Mouse (Mus musculus) layer of hippocampus, adult 8-10 months (tissue): ENCODE measurements at regions not wholly inside any gene's neighbourhood (a gene's known extent, or its start where the extent isn't known, plus 50 kb on each side); places are given as distances from the start of the nearest gene placed in this dataset.
"Not testable (repeated sequence)": the region's sequence is repeated elsewhere in the genome, so short reads cannot be mapped to it uniquely, and the experiment has no call there.

Experiments used
- DNase-seq, 2 experiments: peaks; one replicate each; pipeline ENCODE4 v3.0.0; 2022; ENCODE audit warnings: low spot score in 2 of 2

GRCm38 (mm10) chr17:84844950-84845349, 54.4 kb upstream of the Lrpprc start:
- DNase-seq = no peak

GRCm38 (mm10) chr17:84846141-84846540, 55.6 kb upstream of the Lrpprc start:
- no peak for DNase-seq

GRCm38 (mm10) chr17:84848385-84849030, 57.9 kb upstream of the Lrpprc start:
- DNase-seq = no peak

- peak in 1 of 2 experiments; percentile 21 for DNase-seq
These were observed 58.4 kb upstream of the Lrpprc start for GRCm38 (mm10) chr17:84849031-84849405.

- no peak for DNase-seq
These were observed 59.9 kb upstream of the Lrpprc start for GRCm38 (mm10) chr17:84850464-84850863.

GRCm38 (mm10) chr17:84850893-84851292, 60.3 kb upstream of the Lrpprc start:
- DNase-seq = no peak

GRCm38 (mm10) chr17:84856971-84857370, 66.4 kb upstream of the Lrpprc start:
- DNase-seq = no peak

GRCm38 (mm10) chr17:84858830-84859229, 68.2 kb upstream of the Lrpprc start:
- DNase-seq = no peak

- no peak for DNase-seq
These were observed 69.3 kb upstream of the Lrpprc start for GRCm38 (mm10) chr17:84859916-84860315.

- DNase-seq = no peak
These were observed 70.2 kb upstream of the Lrpprc start for GRCm38 (mm10) chr17:84860835-84861234.

- not testable (repeated sequence) for DNase-seq
These were observed 73.6 kb upstream of the Lrpprc start for GRCm38 (mm10) chr17:84864231-84864630.

- peak; percentile 33 to 43 for DNase-seq
These were observed 74.6 kb upstream of the Lrpprc start for GRCm38 (mm10) chr17:84865158-84865557.

GRCm38 (mm10) chr17:84865566-84865965, 75.0 kb upstream of the Lrpprc start:
- no peak for DNase-seq

- DNase-seq = no peak
These were observed 78.6 kb upstream of the Lrpprc start for GRCm38 (mm10) chr17:84869074-84869722.

- no peak for DNase-seq
These were observed 83.0 kb upstream of the Lrpprc start for GRCm38 (mm10) chr17:84873554-84873953.

GRCm38 (mm10) chr17:84874494-84874893, 82.0 kb upstream of the Ppm1b start:
- no peak for DNase-seq

- no peak for DNase-seq
These were observed 81.5 kb upstream of the Ppm1b start for GRCm38 (mm10) chr17:84875031-84875430.

- DNase-seq = no peak
These were observed 80.5 kb upstream of the Ppm1b start for GRCm38 (mm10) chr17:84876037-84876436.

GRCm38 (mm10) chr17:84877176-84877863, 79.2 kb upstream of the Ppm1b start:
- peak in 1 of 2 experiments; percentile 25 for DNase-seq

GRCm38 (mm10) chr17:84877864-84878224, 78.7 kb upstream of the Ppm1b start:
- DNase-seq = peak; percentile 36 to 72

GRCm38 (mm10) chr17:84878316-84878715, 78.2 kb upstream of the Ppm1b start:
- no peak for DNase-seq

GRCm38 (mm10) chr17:84879146-84879545, 77.4 kb upstream of the Ppm1b start:
- DNase-seq = no peak

- DNase-seq = no peak
These were observed 75.6 kb upstream of the Ppm1b start for GRCm38 (mm10) chr17:84880946-84881345.
